Mouse (Mus musculus): ENCODE measurements at regions not wholly inside any gene's neighbourhood (a gene's known extent, or its start where the extent isn't known, plus 50 kb on each side); places are given as distances from the start of the nearest gene placed in this dataset.
"Not testable (repeated sequence)": the region's sequence is repeated elsewhere in the genome, so short reads cannot be mapped to it uniquely, and the experiment has no call there.

- 91% methylated on average over 2 of the region's 2 CpGs for WGBS
- no peaks in the 10 kb centered on the region for H3K27me3 ChIP-seq (ENCODE audit: insufficient read depth, poor library complexity, severe bottlenecking)
- DNase-seq (ENCODE audit: low spot score): no peak
Observed at GRCm38 (mm10) chr3:155824863-155825262, 731.6 kb downstream of the Lrriq3 start.

GRCm38 (mm10) chr3:155866286-155866685 is 695.3 kb upstream of the Negr1 start:
- Histone ChIP-seq H3K27me3 (ENCODE audit: insufficient read depth, poor library complexity, severe bottlenecking) (no peaks in the 10 kb centered on the region), H3K36me3 (no peaks in the 10 kb centered on the region), H3K4me3 (no peak overlapping the region), H3K4me1 (replicated peaks) (no peaks in the 10 kb centered on the region), H3K9me3 (no peaks in the 10 kb centered on the region), H3K27ac (no peak overlapping the region)
- DNase-seq (ENCODE audit: low spot score): no peak

More at GRCm38 (mm10) chr3:155824863-155825262, 731.6 kb downstream of the Lrriq3 start:
- Histone ChIP-seq H3K36me3 (no peaks in the 10 kb centered on the region), H3K27ac (no peak overlapping the region), H3K4me3 (no peak overlapping the region), H3K4me1 (replicated peaks) (no peaks in the 10 kb centered on the region), H3K9me3 (no peaks in the 10 kb centered on the region)

GRCm38 (mm10) chr3:155875696-155876095 is 685.9 kb upstream of the Negr1 start:
- Histone ChIP-seq H3K9me3 (no peaks in the 10 kb centered on the region), H3K4me1 (replicated peaks) (no peaks in the 10 kb centered on the region), H3K4me3 (no peak overlapping the region), H3K27me3 (ENCODE audit: insufficient read depth, poor library complexity, severe bottlenecking) (no peaks in the 10 kb centered on the region), H3K27ac (no peak overlapping the region), H3K36me3 (no peaks in the 10 kb centered on the region)
- DNase-seq (ENCODE audit: low spot score): no peak
- WGBS: 90% methylated on average over 3 of the region's 3 CpGs

- Histone ChIP-seq H3K9me3 (no peaks in the 10 kb centered on the region; the same call in 1 of the 2 replicates), H3K4me1 (replicated peaks) (no peaks in the 10 kb centered on the region), H3K36me3 (no peaks in the 10 kb centered on the region), H3K27me3 (ENCODE audit: insufficient read depth, poor library complexity, severe bottlenecking) (no peaks in the 10 kb centered on the region), H3K27ac (no peak overlapping the region), H3K4me3 (no peak overlapping the region)
- WGBS: 87% methylated on average over 2 of the region's 2 CpGs
- no peak for DNase-seq (ENCODE audit: low spot score)
Observed at GRCm38 (mm10) chr3:155878401-155878800, 683.2 kb upstream of the Negr1 start.

- Histone ChIP-seq H3K27me3 (ENCODE audit: insufficient read depth, poor library complexity, severe bottlenecking) (no peaks in the 10 kb centered on the region), H3K4me1 (replicated peaks) (no peaks in the 10 kb centered on the region), H3K36me3 (no peaks in the 10 kb centered on the region), H3K27ac (no peak overlapping the region), H3K9me3 (no peaks in the 10 kb centered on the region; the same call in 1 of the 2 replicates), H3K4me3 (no peak overlapping the region)
- 80% methylated on average over 4 of the region's 4 CpGs for WGBS
- DNase-seq (ENCODE audit: low spot score): no peak
Observed at GRCm38 (mm10) chr3:155880722-155881121, 680.9 kb upstream of the Negr1 start.

GRCm38 (mm10) chr3:155915981-155916380 is 645.6 kb upstream of the Negr1 start:
- Histone ChIP-seq H3K27me3 (ENCODE audit: insufficient read depth, poor library complexity, severe bottlenecking) (no peaks in the 10 kb centered on the region), H3K27ac (no peak overlapping the region), H3K36me3 (no peaks in the 10 kb centered on the region), H3K4me3 (no peak overlapping the region), H3K4me1 (replicated peaks) (no peaks in the 10 kb centered on the region), H3K9me3 (no peaks in the 10 kb centered on the region)
- DNase-seq (ENCODE audit: low spot score): no peak
- WGBS: 88% methylated on average over 6 of the region's 6 CpGs

- Histone ChIP-seq H3K27ac (no peak overlapping the region), H3K4me3 (no peak overlapping the region), H3K36me3 (no peaks in the 10 kb centered on the region), H3K27me3 (ENCODE audit: insufficient read depth, poor library complexity, severe bottlenecking) (no peaks in the 10 kb centered on the region), H3K4me1 (replicated peaks) (no peaks in the 10 kb centered on the region), H3K9me3 (no peaks in the 10 kb centered on the region)
- no peak for DNase-seq (ENCODE audit: low spot score)
- WGBS: 85% methylated on average over 2 of the region's 2 CpGs
Observed at GRCm38 (mm10) chr3:155942896-155943295, 618.7 kb upstream of the Negr1 start.

- H3K27me3 ChIP-seq (ENCODE audit: insufficient read depth, poor library complexity, severe bottlenecking): no peaks in the 10 kb centered on the region
- no peaks in the 10 kb centered on the region for H3K36me3 ChIP-seq
- no peak overlapping the region for H3K27ac ChIP-seq
- no peak overlapping the region for H3K4me3 ChIP-seq
- DNase-seq (ENCODE audit: low spot score): no peak
- 72% methylated on average over 2 of the region's 2 CpGs for WGBS
- no peaks in the 10 kb centered on the region for H3K4me1 ChIP-seq (replicated peaks)
- H3K9me3 ChIP-seq: no peaks in the 10 kb centered on the region
Observed at GRCm38 (mm10) chr3:155944042-155944735, 617.4 kb upstream of the Negr1 start.

- Histone ChIP-seq H3K27ac (no peak overlapping the region), H3K4me1 (replicated peaks) (no peaks in the 10 kb centered on the region), H3K4me3 (no peak overlapping the region), H3K27me3 (ENCODE audit: insufficient read depth, poor library complexity, severe bottlenecking) (no peaks in the 10 kb centered on the region), H3K9me3 (no peaks in the 10 kb centered on the region), H3K36me3 (no peaks in the 10 kb centered on the region)
- 91% methylated on average over 2 of the region's 2 CpGs for WGBS
- DNase-seq (ENCODE audit: low spot score): no peak
Observed at GRCm38 (mm10) chr3:155945188-155945587, 616.4 kb upstream of the Negr1 start.

GRCm38 (mm10) chr3:155962496-155962895 is 599.1 kb upstream of the Negr1 start:
- H3K27ac ChIP-seq; H3K4me3 ChIP-seq; H3K27me3 ChIP-seq (ENCODE audit: insufficient read depth, poor library complexity, severe bottlenecking); DNase-seq (ENCODE audit: low spot score); H3K36me3 ChIP-seq; H3K9me3 ChIP-seq; H3K4me1 ChIP-seq (replicated peaks): not testable (repeated sequence)
- WGBS: 44% methylated on average over 2 of the region's 2 CpGs

GRCm38 (mm10) chr3:155979636-155980035 is 582.0 kb upstream of the Negr1 start:
- H3K9me3 ChIP-seq: no peaks in the 10 kb centered on the region
- H3K36me3 ChIP-seq: no peaks in the 10 kb centered on the region
- no peak overlapping the region for H3K4me3 ChIP-seq
- no peaks in the 10 kb centered on the region for H3K4me1 ChIP-seq (replicated peaks)
- no peak for DNase-seq (ENCODE audit: low spot score)
- 83% methylated on average over 2 of the region's 2 CpGs for WGBS
- no peaks in the 10 kb centered on the region for H3K27me3 ChIP-seq (ENCODE audit: insufficient read depth, poor library complexity, severe bottlenecking)
- no peak overlapping the region for H3K27ac ChIP-seq

- no peaks in the 10 kb centered on the region for H3K27me3 ChIP-seq (ENCODE audit: insufficient read depth, poor library complexity, severe bottlenecking)
- no peak overlapping the region for H3K27ac ChIP-seq
- no peak for DNase-seq (ENCODE audit: low spot score)
- no peaks in the 10 kb centered on the region for H3K4me1 ChIP-seq (replicated peaks)
- H3K36me3 ChIP-seq: no peaks in the 10 kb centered on the region
- H3K4me3 ChIP-seq: no peak overlapping the region
- H3K9me3 ChIP-seq: no peaks in the 10 kb centered on the region
- WGBS: 66% methylated on average over 2 of the region's 2 CpGs
Observed at GRCm38 (mm10) chr3:155994044-155994443, 567.5 kb upstream of the Negr1 start.

- 51% methylated on average over 7 of the region's 7 CpGs for WGBS
- H3K4me1 ChIP-seq (replicated peaks): peaks cover 6% of the 10 kb centered on the region; the same call in 1 of the 2 replicates
- DNase-seq (ENCODE audit: low spot score): no peak
- H3K4me3 ChIP-seq: no peak overlapping the region
- no peaks in the 10 kb centered on the region for H3K9me3 ChIP-seq
- H3K36me3 ChIP-seq: no peaks in the 10 kb centered on the region
- no peaks in the 10 kb centered on the region for H3K27me3 ChIP-seq (ENCODE audit: insufficient read depth, poor library complexity, severe bottlenecking)
- no peak overlapping the region for H3K27ac ChIP-seq
Observed at GRCm38 (mm10) chr3:156017676-156018230, 543.8 kb upstream of the Negr1 start.
